In genomic region chr11:62846961-62847654, GRCm38 (mm10) we compare ENCODE assay signal across 8 mouse cellular contexts. TPM values are rescaled to one million over a fixed set of nuclear protein-coding genes. Genes with fewer than 3 reads are reported as not detected.
DNase-seq lines count a peak whose midpoint lies in the region; ATAC-seq and TF ChIP-seq lines count a peak whose summit lies in the region.

TSS of gene Fbxw10 (plus strand) at chr11:62847069.

- H3K9me3 ChIP-seq in forebrain, postnatal 0 days (ENCODE audit: low read length), result no peaks in the 10 kb centered on the region
- H3K9me3 ChIP-seq in liver, postnatal 0 days (ENCODE audit: low read length), result no peaks in the 10 kb centered on the region

- H3K27me3 ChIP-seq in forebrain, postnatal 0 days (ENCODE audit: insufficient read depth, low read length), result no peaks in the 10 kb centered on the region
- H3K27me3 ChIP-seq in liver, postnatal 0 days (ENCODE audit: insufficient read depth, low read length), result no peaks in the 10 kb centered on the region

- H3K4me3 ChIP-seq in forebrain, postnatal 0 days (ENCODE audit: low read depth, low read length), result no peak within 1 kb of the TSS
- no peak within 1 kb of the TSS for H3K4me3 ChIP-seq in liver, postnatal 0 days (ENCODE audit: low read depth, low read length)

- TF ChIP-seq CTCF in forebrain, postnatal 0 days (IDR thresholded peaks at IDR 0.05; ENCODE audit: low read depth), result no peak
- TF ChIP-seq CTCF in liver, postnatal 0 days (IDR thresholded peaks at IDR 0.05; ENCODE audit: low read depth), result no peak

- 29% methylated on average over 12 of the region's 12 CpGs for WGBS in forebrain, postnatal 0 days
- 33% methylated on average over 12 of the region's 12 CpGs for WGBS in liver, postnatal 0 days (ENCODE audit: insufficient replicate concordance)

- no peak for TF ChIP-seq EP300 in liver, postnatal 0 days (IDR thresholded peaks at IDR 0.05; ENCODE audit: low read depth)

- peak; percentile 5 for DNase-seq in gastrocnemius, postnatal 10 days
- no peak for DNase-seq in gastrocnemius, postnatal 4 days (ENCODE audit: low spot score in 2 of 2)
- peak; percentile 21 for DNase-seq in T-cell, adult 2 months (ENCODE audit: low spot score)
- DNase-seq in forebrain, postnatal 0 days, result peak; percentile 29
- peak; percentile 56 for DNase-seq in kidney, adult 9 months
- DNase-seq in liver, postnatal 0 days, result no peak
- no peak for DNase-seq in urinary bladder, postnatal 14 days (ENCODE audit: low spot score)

- peak within 1 kb of the TSS; percentile 6; the same call in 1 of the 2 replicates for H3K4me2 ChIP-seq in forebrain, postnatal 0 days (ENCODE audit: low read depth)
- H3K4me2 ChIP-seq in liver, postnatal 0 days (ENCODE audit: low read depth, low read length), result peak within 1 kb of the TSS; percentile 60

- no peak within 1 kb of the TSS for H3K27ac ChIP-seq in forebrain, postnatal 0 days (ENCODE audit: low read depth, low read length)
- no peak within 1 kb of the TSS for H3K27ac ChIP-seq in liver, postnatal 0 days (ENCODE audit: low read depth)

- H3K9ac ChIP-seq in forebrain, postnatal 0 days, result no peak within 1 kb of the TSS
- H3K9ac ChIP-seq in liver, postnatal 0 days (replicated peaks), result 0 out of 2 replicates have a peak within 1 kb of the TSS, but pooled peaks have one; percentile 7

- no peak for ATAC-seq in forebrain, postnatal 0 days
- ATAC-seq in liver, postnatal 0 days, result no peak
- ATAC-seq in neutrophil, adult 5-6 weeks (ENCODE audit: extremely low read depth, insufficient number of reproducible peaks, low FRiP score, poor library complexity, severe bottlenecking), result peak; percentile 42; the same call in 1 of the 2 replicates

- H3K36me3 ChIP-seq in forebrain, postnatal 0 days (ENCODE audit: insufficient read depth), result no peaks in the 10 kb centered on the region
- H3K36me3 ChIP-seq in liver, postnatal 0 days (replicated peaks; ENCODE audit: insufficient read depth, low read length), result no peaks in the 10 kb centered on the region

- H3K4me1 ChIP-seq in forebrain, postnatal 0 days (ENCODE audit: insufficient read depth), result no peaks in the 10 kb centered on the region
- H3K4me1 ChIP-seq in liver, postnatal 0 days (ENCODE audit: insufficient read depth), result peaks cover 8% of the 10 kb centered on the region

RNA-seq across cellular contexts. Expression of gene Fbxw10, which starts in this region (rescaled TPM):
- total RNA-seq in gastrocnemius, postnatal 10 days (2021), result under 1 TPM; 0.23 to 0.68 TPM
- total RNA-seq in gastrocnemius, postnatal 4 days (2021), result 1 to 10 TPM in 1 of 2 experiments, under 1 TPM in 1; 0.96 to 1.1 TPM
- total RNA-seq in forebrain, postnatal 0 days (2014; rRNA removed), result 0.86 and 1.2 TPM in 2 replicates
- polyA plus RNA-seq in forebrain, postnatal 0 days (2015; fragmentation: Nextera tagmentation; extraction: Ambion mirVana), result 0.21 and 0.33 TPM in 2 replicates
- 0.13 and 0.20 TPM in 2 replicates for polyA plus RNA-seq in liver, postnatal 0 days (2015; fragmentation: Nextera tagmentation; extraction: Ambion mirVana)
- total RNA-seq in neutrophil, adult 5-6 weeks (2017), result 4.3 and 5.1 TPM in 2 replicates

Comparison
In these comparisons a context has a peak if more than half of its experiments do, and no peak if none do; other contexts are left out.
1. Peak in DNase-seq in gastrocnemius, postnatal 10 days; RNA of the gene not detected or under 1 TPM.
2. DNase-seq: peak in T-cell, adult 2 months (single experiment), forebrain, postnatal 0 days (single experiment) and kidney, adult 9 months (single experiment); none in gastrocnemius, postnatal 4 days (0 of 2), liver, postnatal 0 days (single experiment) and urinary bladder, postnatal 14 days (single experiment).